Mouse (Mus musculus) embryonic facial prominence, embryonic 10.5 days (tissue): ENCODE data around the gene Ppm1m. TPM values are rescaled to one million over a fixed set of nuclear protein-coding genes. Genes with fewer than 3 reads are reported as not detected.
A peak's percentile ranks its signal among the peaks of the same experiment; 100 is the strongest.

Experiments
- DNase-seq: peaks from one replicate; pipeline ENCODE4 v3.0.0-alpha.2; 2017; ENCODE audit warnings: low spot score
- H3K27ac ChIP-seq: fragments of 300-500 bp; sonication (generic); replicated peaks from 2 replicates; pipeline ENCODE4 v1.5.1; 2016; ENCODE audit warnings: mild to moderate bottlenecking
- H3K27me3 ChIP-seq: fragments of 300-500 bp; sonication (generic); replicated peaks from 2 replicates; pipeline ENCODE4 v1.6.1; 2016; ENCODE audit warnings: low read depth, mild to moderate bottlenecking; ENCODE audit not compliant: poor library complexity, severe bottlenecking
- H3K36me3 ChIP-seq: fragments of 300-500 bp; sonication (generic); replicated peaks from 2 replicates; pipeline ENCODE4 v1.6.1; 2016; ENCODE audit warnings: mild to moderate bottlenecking, moderate library complexity
- H3K4me1 ChIP-seq: fragments of 300-500 bp; sonication (generic); 2 replicates; pipeline ENCODE4 v1.6.1; 2016
- H3K4me3 ChIP-seq: fragments of 300-500 bp; sonication (generic); 2 replicates; pipeline ENCODE4 v1.5.1; 2016; ENCODE audit warnings: mild to moderate bottlenecking, moderate library complexity
- H3K9me3 ChIP-seq: fragments of 300-500 bp; sonication (generic); 2 replicates; pipeline ENCODE4 v1.6.1; 2016; ENCODE audit warnings: mild to moderate bottlenecking
- WGBS: fragments of 180-500 bp; shearing (Covaris S2); methylation state at CpG from one replicate; pipeline ENCODE4 v1.1.7; 2016; 5-methylcytosine and 5-hydroxymethylcytosine counted together
- polyA plus RNA-seq: library from polyadenylated mRNA; unstranded; fragments of >200 nt; fragmentation: Nextera tagmentation; extraction: Ambion mirVana; gene quantifications from 2 replicates; pipeline ENCODE4 v1.2.1, GENCODE M21; 2016

The Ppm1m gene
- polyA plus RNA-seq, 1 experiment from 2014 or later = 54.1 TPM

- Histone ChIP-seq H3K4me1 (peaks cover 19% of the 10 kb centered on the region), H3K27me3 (peaks cover 18% of the 10 kb centered on the region), H3K9me3 (no peaks in the 10 kb centered on the region), H3K27ac (no peak overlapping the region; the same call in 1 of the 2 replicates), H3K4me3 (no peak overlapping the region), H3K36me3 (peaks cover 40% of the 10 kb centered on the region)
- WGBS = 63% methylated on average over 3 of the region's 3 CpGs
- DNase-seq = no peak
These were observed 31.2 kb upstream of the Ppm1m start for GRCm38 (mm10) chr9:106230734-106231106.

GRCm38 (mm10) chr9:106230051-106230733 is 30.6 kb upstream of the Ppm1m start:
- Histone ChIP-seq H3K4me3 (no peak overlapping the region), H3K27ac (no peak overlapping the region; the same call in 1 of the 2 replicates), H3K4me1 (peaks cover 20% of the 10 kb centered on the region), H3K27me3 (peaks cover 23% of the 10 kb centered on the region), H3K9me3 (no peaks in the 10 kb centered on the region), H3K36me3 (peaks cover 34% of the 10 kb centered on the region)
- WGBS = 79% methylated on average over 9 of the region's 9 CpGs
- no peak for DNase-seq

GRCm38 (mm10) chr9:106227790-106228429 is 28.4 kb upstream of the Ppm1m start:
- Histone ChIP-seq H3K27ac (no peak overlapping the region), H3K36me3 (peaks cover 12% of the 10 kb centered on the region), H3K27me3 (peaks cover 39% of the 10 kb centered on the region), H3K4me1 (peaks cover 20% of the 10 kb centered on the region), H3K4me3 (no peak overlapping the region), H3K9me3 (no peaks in the 10 kb centered on the region)
- 76% methylated on average over 8 of the region's 8 CpGs for WGBS
- no peak for DNase-seq

GRCm38 (mm10) chr9:106226151-106226682 is 26.7 kb upstream of the Ppm1m start:
- H3K27me3 ChIP-seq = peaks cover 39% of the 10 kb centered on the region
- peaks cover 20% of the 10 kb centered on the region for H3K4me1 ChIP-seq
- H3K4me3 ChIP-seq = peak overlapping the region; percentile 57
- DNase-seq = peak; percentile 63
- no peaks in the 10 kb centered on the region for H3K36me3 ChIP-seq
- H3K9me3 ChIP-seq = no peaks in the 10 kb centered on the region
- WGBS = 6% methylated on average over 34 of the region's 34 CpGs
- H3K27ac ChIP-seq = peak overlapping the region; percentile 67

GRCm38 (mm10) chr9:106225469-106226150 is 26.1 kb upstream of the Ppm1m start:
- DNase-seq = no peak
- WGBS = 61% methylated on average over 24 of the region's 24 CpGs
- H3K36me3 ChIP-seq = no peaks in the 10 kb centered on the region
- H3K27ac ChIP-seq = peak overlapping the region; percentile 67
- H3K27me3 ChIP-seq = peaks cover 39% of the 10 kb centered on the region
- peaks cover 20% of the 10 kb centered on the region for H3K4me1 ChIP-seq
- no peaks in the 10 kb centered on the region for H3K9me3 ChIP-seq
- H3K4me3 ChIP-seq = peak overlapping the region; percentile 57

GRCm38 (mm10) chr9:106222994-106223393 is 23.4 kb upstream of the Ppm1m start:
- Histone ChIP-seq H3K4me1 (peaks cover 16% of the 10 kb centered on the region), H3K36me3 (no peaks in the 10 kb centered on the region), H3K4me3 (no peak overlapping the region), H3K9me3 (no peaks in the 10 kb centered on the region), H3K27me3 (peaks cover 39% of the 10 kb centered on the region), H3K27ac (no peak overlapping the region)
- 91% methylated on average over 4 of the region's 4 CpGs for WGBS
- no peak for DNase-seq

GRCm38 (mm10) chr9:106222261-106222851 is 22.8 kb upstream of the Ppm1m start, which contains the start of gene Tlr9:
Gene Tlr9, plus strand, starts transcription at chr9:106222598.
- Histone ChIP-seq H3K27ac (no peak within 1 kb of the TSS), H3K4me3 (no peak within 1 kb of the TSS), H3K27me3 (peaks cover 37% of the 10 kb centered on the region), H3K4me1 (peaks cover 16% of the 10 kb centered on the region), H3K9me3 (no peaks in the 10 kb centered on the region), H3K36me3 (no peaks in the 10 kb centered on the region)
- 80% methylated on average over 4 of the region's 4 CpGs for WGBS
- DNase-seq = no peak

- Histone ChIP-seq H3K27ac (no peak overlapping the region), H3K27me3 (peaks cover 24% of the 10 kb centered on the region), H3K4me3 (no peak overlapping the region), H3K36me3 (0 out of 2 replicates have a peak, but pooled peaks cover under 1% of the 10 kb centered on the region), H3K9me3 (no peaks in the 10 kb centered on the region), H3K4me1 (peaks cover 5% of the 10 kb centered on the region)
- WGBS = 73% methylated on average over 8 of the region's 8 CpGs
- no peak for DNase-seq
These were observed 21.5 kb upstream of the Ppm1m start for GRCm38 (mm10) chr9:106220894-106221523.

GRCm38 (mm10) chr9:106216971-106217370 is 17.4 kb upstream of the Ppm1m start:
- DNase-seq = no peak
- no peak overlapping the region for H3K27ac ChIP-seq
- H3K27me3 ChIP-seq = no peaks in the 10 kb centered on the region
- 88% methylated on average over 7 of the region's 7 CpGs for WGBS
- H3K4me3 ChIP-seq = no peak overlapping the region
- H3K36me3 ChIP-seq = peaks cover 40% of the 10 kb centered on the region
- H3K4me1 ChIP-seq = peaks cover 4% of the 10 kb centered on the region
- H3K9me3 ChIP-seq = no peaks in the 10 kb centered on the region

- Histone ChIP-seq H3K9me3 (no peaks in the 10 kb centered on the region), H3K36me3 (peaks cover 40% of the 10 kb centered on the region), H3K4me3 (no peak overlapping the region), H3K27ac (no peak overlapping the region), H3K27me3 (no peaks in the 10 kb centered on the region), H3K4me1 (peaks cover 15% of the 10 kb centered on the region)
- no peak for DNase-seq
- 86% methylated on average over 6 of the region's 6 CpGs for WGBS
These were observed 16.0 kb upstream of the Ppm1m start for GRCm38 (mm10) chr9:106215341-106216125.

- Histone ChIP-seq H3K27me3 (no peaks in the 10 kb centered on the region), H3K9me3 (no peaks in the 10 kb centered on the region), H3K4me3 (peak overlapping the region; percentile 51; the same call in 1 of the 2 replicates), H3K27ac (no peak overlapping the region), H3K4me1 (peaks cover 15% of the 10 kb centered on the region), H3K36me3 (peaks cover 62% of the 10 kb centered on the region)
- 87% methylated on average over 12 of the region's 12 CpGs for WGBS
- no peak for DNase-seq
These were observed 13.0 kb upstream of the Ppm1m start for GRCm38 (mm10) chr9:106212594-106212981.
